Mouse (Mus musculus) embryonic fibroblast, embryonic 13.5 days (primary cell): ENCODE measurements at regions not wholly inside any gene's neighbourhood (a gene's known extent, or its start where the extent isn't known, plus 50 kb on each side); places are given as distances from the start of the nearest gene placed in this dataset.
A peak's percentile ranks its signal among the peaks of the same experiment; 100 is the strongest.

ENCODE experiments used
- CTCF ChIP-seq: IDR thresholded peaks from 2 replicates; pipeline ENCODE4 v1.5.1; 2011; ENCODE audit warnings: mild to moderate bottlenecking, control low read depth, low read length, moderate library complexity, borderline replicate concordance; ENCODE audit not compliant: insufficient read depth
- POLR2A ChIP-seq: IDR thresholded peaks from 2 replicates; pipeline ENCODE4 v1.6.1; 2011; ENCODE audit warnings: low read depth, mild to moderate bottlenecking, control low read depth, low read length, moderate library complexity

- TF ChIP-seq CTCF (0 out of 2 replicates have a peak, but pooled peaks have one; percentile 31), POLR2A (peak; percentile 58)
Observed at GRCm38 (mm10) chr8:20424104-20424902, 61.3 kb upstream of the Gm15319 start.
